Mouse (Mus musculus): ENCODE measurements around the gene Frmpd4.

The Frmpd4 gene

DNA sequence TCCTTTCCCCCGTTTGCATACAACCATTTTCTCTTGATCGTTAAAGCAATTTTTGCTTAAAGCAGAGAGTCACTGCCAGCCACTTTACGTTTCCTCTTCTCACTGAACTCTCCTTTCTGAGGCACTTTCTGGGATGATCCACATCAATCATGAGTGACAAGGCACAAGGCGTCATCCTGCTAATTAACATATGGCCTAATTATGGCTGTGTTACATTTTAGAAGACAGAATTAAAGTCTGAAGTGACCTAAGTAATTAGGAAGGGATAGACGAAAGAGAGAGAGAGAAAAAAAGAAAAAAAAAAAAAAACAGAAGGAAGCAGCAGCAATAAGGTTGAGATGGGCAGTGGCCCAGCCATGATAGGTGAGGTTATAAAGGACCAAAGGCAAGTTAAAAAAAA lies at the start of gene Frmpd4:
Frmpd4 (minus strand) TSS at position 101 of the 400 bp plus-strand sequence.
- no peak for DNase-seq

DNA sequence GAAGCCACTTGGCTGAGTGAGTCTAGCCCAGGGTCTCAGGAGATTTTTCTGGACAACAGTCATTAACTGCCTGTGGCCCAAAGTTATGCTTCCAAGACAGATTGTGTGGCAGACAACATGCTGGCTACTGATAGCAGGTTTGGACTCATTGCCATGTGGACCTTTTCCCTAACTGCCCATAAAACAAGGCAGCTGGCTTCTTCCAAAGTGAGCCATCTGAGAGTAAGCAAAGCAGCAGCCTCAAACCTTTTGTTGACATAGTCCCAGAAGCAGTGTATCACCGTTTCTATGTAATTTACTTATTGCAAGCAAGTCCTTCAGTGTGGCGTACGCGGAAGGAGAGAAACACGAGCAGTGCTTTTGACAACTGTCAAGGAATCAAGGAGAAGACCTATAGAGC lies 18.2 kb upstream of the Frmpd4 start:
- peak in 1 of 2 experiments; percentile 1 for DNase-seq

DNA sequence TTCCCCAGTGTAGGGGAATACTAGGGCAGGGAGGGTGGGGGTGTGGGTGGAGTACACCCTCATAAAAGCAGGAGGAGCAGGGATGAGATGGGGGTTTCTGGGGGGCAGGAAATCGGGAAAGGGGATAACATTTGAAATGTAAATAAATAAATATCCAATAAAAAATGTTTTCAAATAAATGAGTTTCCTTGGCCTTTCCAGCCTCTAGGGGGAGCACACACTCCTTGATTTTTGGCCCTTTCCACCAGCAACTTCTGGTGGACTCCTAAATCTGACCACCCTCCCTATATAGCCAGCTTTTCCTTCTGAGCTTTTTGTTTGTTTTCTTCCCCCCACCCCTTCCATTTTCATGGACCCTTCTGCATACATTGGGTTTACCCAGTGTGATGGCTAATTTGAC lies 7.3 kb upstream of the Frmpd4 start:
- DNase-seq: peak in 1 of 2 experiments; percentile 1

DNA sequence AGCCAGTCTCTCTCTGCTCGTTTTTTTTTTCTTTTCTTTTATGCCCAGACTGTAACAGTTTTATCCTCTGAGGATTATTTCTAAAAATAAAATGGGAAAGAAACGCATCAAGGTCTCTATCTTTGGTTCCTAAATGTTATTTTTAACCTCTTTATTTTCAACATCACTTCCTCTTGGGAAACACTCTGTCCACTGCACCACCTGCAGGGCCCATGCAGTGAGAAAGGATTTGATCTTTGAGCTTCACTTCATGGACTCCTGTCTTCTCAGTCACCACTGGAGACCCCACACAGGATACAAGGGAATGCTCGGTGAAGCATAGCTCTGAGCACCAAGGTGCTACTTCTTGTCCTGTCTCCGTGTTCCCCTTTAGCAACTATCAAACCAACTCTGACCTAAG lies 5.2 kb downstream of the Frmpd4 start:
- DNase-seq: no peak

DNA sequence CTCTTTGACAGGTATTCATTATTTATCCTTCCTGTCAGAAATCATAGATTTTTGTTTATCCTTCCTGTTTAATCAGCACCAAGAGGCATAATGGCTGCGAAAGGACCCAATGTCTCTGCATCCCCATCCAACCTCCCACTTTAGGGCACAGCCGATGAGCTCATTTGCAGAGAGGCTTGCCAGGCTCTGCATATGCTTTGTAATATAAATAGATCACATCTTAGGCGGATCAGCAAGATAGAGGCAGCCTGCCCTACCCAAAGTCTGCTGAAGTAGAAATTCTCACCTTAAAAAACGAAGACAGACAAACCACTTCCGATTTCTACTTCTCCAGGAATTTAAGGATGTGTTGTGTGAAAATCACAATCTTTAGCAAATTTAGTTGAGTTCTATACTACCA lies 7.8 kb downstream of the Frmpd4 start:
- no peak for DNase-seq

DNA sequence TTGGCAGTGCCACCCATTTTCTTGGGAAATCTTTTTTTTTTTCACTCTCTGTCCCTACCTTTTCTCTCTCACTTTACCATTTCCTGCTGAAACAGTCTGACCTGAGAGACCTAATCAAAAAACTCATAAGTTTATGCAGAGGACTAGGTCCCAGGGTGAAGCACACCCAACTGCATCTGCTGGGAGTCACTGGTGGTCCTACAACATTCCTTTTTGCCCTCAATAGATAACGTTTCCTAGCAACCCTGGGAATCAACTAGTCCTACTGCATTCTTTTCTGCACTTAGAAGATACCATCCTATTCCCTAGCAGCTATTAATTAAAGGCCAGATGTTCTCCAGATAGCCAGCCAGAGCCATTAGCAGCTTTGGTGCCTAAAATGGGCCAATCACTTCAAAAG lies 71.8 kb downstream of the Frmpd4 start:
- no peak for DNase-seq

DNA sequence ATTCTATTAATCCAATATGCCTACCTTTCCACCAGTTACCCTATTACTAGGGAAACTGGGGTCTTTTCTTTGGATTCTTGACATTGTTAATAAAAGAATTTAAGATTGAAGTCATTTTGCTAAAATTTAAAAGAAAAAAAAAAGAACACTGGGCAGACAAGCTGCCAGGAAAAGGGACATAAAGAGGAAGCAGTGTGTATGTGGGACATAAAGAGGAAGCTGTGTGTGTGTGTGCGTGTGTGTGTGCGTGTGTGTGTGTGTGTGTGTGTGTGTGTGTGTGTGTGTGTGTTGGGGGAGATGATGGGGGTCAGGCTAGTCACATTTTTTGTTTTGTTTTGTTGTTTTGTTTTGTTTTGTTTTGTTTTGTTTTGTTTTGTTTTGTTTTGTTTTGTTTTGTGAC lies 121.8 kb downstream of the Frmpd4 start:
- no peak for DNase-seq

DNA sequence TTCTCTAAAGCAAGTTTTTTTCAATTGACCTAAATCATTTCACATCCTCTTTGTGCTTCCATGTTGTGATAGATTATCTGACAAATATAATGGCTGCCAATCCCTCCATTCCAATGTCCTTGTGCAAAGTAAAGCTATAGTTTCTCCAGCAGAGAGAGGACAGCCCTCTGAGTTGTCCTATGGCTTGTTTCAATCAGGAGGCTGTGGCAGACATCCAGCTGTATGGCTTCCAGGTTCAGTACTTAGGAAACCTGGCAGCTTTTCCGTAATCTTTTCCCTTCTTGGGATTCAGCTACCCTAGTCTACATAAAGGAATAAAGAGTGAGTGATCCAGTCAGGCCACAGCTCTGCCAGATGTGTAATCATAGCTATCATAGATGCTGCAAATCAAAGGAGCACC lies 145.8 kb downstream of the Frmpd4 start:
- DNase-seq: no peak

DNA sequence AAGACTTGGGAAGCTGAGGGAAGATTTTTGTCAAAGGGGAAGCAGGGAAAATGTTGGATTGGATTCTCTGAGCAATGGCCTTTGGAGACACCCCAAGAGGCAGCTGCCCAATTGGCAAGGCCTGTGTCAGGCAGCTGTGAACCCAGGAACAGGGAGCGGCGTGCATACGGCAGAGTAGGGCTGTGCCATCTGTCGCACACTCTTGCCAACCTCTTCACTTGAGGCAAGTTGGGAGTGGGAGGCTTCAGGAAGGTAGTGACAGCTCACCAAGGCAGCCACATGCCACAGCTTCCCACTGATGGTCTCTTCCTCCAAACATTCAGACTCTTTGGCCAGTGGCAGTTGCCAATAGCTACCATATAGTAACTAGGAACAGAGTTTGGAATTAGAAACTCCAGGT lies 147.2 kb downstream of the Frmpd4 start:
- no peak for DNase-seq

DNA sequence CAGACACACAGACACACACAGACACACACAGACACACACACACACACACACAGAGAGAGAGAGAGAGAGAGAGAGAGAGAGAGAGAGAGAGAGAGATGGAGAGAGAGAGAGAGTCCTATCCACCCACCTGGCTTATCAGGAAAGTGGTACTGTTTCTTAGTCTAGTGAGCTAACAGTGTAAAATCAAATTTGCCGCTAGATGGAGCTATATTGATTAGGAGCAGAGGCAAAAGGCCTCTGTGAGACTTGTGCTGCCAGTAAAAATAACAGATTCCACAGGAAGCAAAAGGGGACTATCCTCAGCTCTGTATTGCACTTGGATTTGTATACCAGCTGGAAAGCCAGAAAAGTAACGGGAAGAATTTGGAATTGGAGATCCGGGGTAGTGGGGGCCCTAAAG lies 161.6 kb downstream of the Frmpd4 start:
- no peak for DNase-seq

DNA sequence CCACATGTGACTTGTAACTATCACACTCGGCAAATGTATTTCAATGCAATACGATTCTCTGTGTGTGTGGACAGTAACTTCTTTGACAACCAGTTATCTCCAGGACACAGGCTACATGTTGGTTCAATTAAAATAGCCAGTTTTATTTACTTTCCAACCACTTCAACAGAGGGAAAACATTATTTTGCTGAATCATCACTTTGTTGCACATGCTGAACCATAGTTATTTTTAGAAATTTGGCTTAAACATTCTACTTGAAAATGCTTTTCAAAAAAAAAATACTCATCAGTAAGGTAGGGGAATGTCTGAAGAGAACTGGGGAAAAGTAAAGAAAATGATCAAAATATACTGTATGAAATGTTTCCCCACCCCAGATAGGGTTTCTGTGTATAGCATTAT lies 173.5 kb downstream of the Frmpd4 start:
- DNase-seq: no peak

DNA sequence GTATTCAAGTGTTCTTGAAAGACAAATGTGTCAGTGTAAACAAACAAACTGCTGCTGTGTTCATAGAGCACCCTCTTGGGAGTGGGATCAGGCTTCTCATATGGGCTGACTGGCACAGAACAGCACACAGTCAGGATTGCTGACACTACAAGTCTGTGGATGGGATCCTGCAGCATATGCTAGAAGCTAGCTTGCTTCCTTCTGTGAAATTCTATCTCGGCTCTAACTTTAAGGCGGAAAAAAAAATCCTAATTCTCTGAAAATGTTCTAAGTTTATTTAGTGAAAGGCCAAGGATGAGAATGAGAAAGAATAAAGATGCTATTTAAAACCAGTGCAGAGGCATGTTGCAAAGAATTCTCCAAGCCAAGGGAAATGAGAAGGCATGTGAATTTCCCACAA lies 226.6 kb downstream of the Frmpd4 start:
- no peak for DNase-seq

DNA sequence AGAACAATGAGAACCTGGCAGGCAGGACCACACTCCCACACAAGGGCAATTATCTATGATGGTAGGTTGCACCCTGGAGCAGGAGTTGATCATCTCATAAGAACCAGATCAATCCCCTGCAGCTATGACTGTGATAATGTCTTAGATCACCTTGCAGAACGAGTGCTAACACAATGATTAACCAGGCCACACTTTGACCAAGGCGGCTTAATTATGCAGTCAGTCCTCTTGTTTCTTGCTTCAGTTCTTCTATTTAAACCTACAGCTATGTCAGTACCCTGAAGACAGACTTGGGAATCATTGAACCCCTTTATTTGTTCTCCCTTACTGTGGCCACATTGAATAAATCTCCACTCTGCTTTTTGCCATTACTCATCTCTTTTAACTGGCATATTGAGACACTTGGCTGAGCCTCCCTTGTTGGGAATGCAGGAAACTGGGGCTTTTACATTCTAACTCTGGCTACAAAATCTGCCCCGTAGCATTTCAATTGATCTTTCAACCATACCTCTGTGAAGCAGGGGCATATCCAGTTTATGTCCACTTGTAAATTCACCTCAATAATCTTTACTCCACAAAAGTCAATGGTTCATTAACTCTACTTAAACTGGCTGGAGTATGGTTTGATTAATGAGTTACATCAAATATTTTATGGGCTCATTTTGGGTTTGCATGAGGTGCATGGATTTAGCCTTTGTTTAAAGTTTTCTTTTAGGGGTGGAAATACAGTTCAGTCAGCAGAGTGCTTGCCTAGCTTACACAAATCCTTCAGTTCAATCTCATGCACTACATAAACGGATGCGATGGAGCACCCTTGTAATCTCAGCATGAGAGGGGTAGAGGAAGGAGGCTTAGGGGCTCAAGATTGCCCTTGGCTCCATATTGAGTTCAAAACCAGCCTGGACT lies 227.5 kb downstream of the Frmpd4 start:
- DNase-seq: peak; percentile 4 to 11

DNA sequence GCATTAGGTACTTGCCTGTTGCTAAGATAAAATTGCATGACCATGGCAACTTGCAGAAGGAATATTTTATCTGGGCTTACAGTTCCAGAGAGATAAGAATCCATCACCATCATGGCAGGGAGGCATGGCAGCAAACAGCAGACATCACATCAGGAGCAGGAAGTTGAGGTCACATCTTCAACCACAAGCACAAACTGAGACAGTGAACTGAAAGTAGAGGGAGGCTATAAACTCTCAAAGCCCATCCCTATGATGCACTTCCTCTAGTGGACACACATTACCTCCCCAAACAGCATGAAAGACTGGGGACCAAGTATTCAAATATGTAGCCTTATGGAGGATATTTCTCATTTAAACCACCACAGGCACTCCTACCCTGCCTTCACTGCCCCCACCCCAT lies 238.8 kb downstream of the Frmpd4 start:
- DNase-seq: no peak

DNA sequence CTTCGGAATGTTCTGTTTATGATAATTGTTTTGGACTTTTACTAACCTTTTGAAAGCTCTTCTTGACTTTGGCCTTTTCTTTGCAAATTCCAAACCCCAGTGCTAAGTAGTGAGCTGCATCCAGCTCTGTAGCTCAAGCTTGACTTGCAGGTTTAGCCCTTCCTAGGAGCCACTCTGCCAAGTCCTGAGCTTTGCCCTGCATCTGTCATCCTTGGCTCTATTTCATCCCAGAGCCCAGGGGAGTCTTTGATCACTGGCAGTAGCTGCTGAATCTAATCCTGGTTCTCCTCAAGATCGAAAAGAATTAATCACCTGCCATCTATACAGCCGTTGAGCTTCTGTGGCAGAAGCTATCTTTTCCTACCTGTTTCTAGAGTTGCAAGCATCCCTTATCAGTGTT lies 251.9 kb downstream of the Frmpd4 start:
- no peak for DNase-seq

DNA sequence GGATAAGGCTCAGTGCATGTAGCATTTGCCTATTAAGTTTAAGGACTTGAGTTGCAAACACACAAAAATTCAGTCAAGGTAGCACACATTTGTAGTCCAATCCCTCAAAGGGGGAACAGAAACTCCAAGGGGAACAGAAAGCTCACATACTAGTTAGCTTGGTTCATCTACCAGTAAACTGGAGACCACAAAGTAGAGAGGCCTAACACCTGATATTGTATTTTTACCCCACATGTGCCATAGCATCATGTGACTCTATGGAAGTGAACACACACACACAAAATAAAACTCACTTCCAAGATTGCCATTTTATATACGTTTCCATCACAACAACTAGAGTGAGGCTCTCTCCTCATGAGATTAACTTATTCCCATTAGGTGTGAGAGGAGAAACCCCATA lies 264.9 kb downstream of the Frmpd4 start:
- DNase-seq: no peak

DNA sequence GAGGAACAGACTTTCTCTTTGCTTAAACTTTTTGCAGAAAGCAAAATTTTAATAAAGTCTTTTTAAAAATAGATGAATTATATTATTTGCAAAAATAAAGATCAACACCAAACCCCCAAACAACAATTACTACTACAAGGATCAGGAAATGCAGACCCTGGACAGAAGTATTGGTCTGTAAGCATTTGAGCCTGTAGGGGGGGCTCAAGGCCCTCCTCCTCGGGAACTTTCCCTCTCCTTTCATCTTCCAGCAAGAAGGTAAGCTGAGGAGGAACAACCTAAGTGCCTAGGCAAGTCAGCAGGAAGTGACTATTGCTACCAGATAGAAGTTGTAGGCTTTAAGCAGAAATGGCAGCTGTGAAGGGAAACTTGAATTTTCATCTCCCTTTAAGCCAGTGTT lies 266.9 kb downstream of the Frmpd4 start:
- DNase-seq: peak; percentile 1 to 2

DNA sequence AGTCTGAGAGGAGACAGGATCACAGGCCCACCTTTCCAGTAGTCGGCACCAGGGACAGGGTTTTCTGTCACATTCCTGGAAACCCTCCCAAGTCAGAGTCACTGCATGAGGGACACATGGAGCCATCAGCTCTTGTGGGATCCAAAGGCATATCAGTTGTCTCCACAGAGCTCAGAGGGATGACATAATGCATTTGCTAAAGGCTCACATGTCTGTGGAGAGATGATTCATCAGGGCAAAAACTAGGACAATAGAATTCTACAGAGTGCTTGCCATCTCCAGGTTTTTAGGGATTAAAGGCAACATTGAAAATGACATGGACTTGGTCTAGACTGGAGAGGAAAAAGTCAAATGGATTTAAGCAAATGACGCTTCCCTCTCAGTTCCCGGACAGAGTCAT lies 284.5 kb downstream of the Frmpd4 start:
- DNase-seq: no peak

DNA sequence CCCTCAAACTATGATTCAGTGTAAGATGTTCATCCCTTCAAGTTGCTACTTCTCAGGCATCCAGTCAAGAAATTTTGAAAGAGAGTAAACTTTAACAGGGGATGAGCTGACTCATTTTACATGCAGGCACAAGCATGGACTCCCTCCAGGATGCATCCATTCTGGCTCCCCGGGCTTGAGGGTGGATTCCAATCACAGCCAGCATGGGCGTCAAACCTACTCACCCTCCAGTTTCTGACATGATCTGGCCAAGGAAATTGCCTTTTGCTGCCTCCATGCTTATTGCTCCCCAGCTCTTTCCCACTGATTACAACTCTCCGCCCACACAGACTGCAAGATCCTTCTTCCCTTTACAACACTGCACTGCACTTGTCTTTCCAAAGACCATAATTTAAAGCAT lies 370.0 kb downstream of the Frmpd4 start:
- DNase-seq: no peak

DNA sequence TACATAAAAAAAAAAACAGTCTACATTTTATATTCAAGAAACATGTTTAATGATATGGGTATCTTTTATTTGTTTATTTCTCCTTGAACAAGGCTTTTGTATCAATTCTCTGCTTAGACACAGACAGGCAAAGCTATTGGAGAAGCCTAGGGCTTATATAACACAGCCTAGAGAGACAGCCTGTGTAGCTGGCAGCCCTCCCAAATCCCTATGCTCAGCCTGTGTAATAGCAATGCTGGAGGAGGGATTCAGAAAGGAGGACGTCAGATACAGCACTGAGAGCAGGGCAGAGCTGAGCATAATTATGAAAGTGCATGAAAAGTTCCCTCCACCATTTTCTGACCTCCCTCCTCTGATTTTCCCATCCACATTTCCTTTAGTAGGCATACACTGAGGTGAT lies 385.1 kb downstream of the Frmpd4 start:
- DNase-seq: no peak

DNA sequence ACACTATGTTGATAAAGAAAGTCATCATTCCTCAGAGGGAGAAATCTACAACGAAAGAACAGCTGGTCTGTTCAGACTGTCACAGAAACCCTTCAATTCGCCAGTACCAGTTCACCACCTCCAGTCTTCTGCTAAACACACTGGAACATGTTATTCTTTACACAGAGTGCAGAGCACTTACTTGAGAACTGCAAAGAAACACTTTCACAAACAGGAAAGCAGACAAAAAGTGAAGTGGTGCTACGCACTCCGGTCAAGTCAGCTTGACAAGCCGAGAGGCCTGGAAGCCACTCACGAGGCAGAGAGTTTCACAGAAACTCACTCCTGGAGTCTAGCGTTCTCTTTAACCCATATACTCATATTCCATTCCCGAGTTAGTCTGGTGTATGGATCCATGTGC lies 387.5 kb downstream of the Frmpd4 start:
- no peak for DNase-seq

DNA sequence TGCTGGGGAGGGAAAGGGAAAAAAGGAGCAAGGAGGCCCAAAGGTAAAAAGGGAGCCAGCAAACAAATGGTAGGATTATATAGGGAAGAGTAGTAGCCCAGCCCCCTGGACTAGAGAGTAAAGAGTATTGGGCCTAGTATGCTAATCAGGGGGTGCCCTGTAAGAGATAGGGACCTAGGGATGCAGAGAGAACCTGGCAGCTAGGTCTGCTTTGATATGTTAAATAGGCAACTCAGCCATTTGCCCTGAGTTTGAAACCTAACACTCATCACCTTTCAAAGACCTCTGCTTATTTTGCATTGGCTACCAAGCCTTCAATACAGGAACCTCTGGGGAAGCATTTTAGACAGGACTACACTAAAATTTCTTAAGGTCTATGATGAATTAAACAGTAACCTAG lies 414.0 kb downstream of the Frmpd4 start:
- DNase-seq: no peak

DNA sequence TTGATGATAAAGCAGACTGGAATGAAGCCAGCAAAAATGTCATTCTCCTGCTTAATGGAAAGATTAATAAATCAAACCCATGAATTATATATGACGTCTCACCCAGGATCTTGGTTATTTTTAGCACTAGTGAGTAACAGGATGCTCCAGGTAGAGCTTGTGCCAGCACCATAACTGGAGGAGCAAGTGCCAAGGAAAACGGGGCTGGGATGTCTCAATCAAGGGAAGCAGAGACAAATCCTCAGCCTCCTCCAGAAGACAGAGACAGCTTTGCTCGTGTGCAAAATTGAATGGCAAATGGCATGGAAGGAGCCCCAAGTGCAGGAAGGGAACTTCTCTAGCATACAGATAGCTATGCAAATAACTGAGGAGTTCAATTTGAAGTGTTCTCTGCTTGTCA lies 418.2 kb downstream of the Frmpd4 start:
- DNase-seq: no peak

DNA sequence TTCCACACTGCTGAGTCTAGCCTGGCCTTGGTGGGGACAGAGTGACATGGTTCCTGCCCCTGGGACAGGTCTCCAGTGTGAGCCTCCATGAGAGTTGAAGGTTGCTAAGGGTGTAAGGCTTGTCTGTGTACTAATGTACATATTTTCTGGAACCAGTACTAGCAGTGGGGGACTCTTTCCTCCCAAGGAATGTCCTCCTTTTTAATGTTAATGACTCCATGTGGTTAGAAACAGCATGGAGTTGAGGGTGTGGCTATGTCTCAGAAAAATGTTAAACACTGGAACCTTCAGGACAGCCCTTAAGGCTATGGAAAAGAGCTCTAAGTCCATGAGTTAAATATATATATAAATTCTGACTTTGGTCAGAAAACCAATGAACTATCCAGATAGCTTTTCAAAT lies 436.0 kb downstream of the Frmpd4 start:
- DNase-seq: no peak

DNA sequence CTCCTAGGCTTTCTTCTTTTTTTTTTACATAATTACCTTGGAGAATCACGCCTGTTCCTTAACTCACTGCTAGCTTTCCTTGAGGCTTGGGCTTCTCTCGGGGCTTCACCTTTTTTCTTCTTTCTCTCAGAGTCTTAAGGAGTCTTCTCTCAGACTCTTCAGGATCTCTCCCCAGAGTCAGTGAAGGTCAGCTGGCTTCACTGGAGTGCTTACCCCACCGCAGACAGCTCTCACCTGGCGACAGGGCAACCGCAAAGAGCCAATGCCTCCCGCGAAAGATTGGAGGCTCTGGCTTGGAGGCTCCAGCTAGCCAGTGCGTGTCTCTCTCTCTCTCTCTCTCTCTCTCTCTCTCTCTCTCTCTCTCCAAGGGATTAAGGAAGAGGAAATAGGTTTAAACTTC lies 453.0 kb downstream of the Frmpd4 start:
- DNase-seq: peak in 1 of 2 experiments; percentile 3
